Mouse (Mus musculus): Measurements from ENCODE around the gene Gm9958.

Gene Gm9958

GRCm38 (mm10) chr5:90367067-90367303 lies at the start of gene Gm9958:
TSS of gene Gm9958 (plus strand) at chr5:90367204.
- no peak for DNase-seq

DNA sequence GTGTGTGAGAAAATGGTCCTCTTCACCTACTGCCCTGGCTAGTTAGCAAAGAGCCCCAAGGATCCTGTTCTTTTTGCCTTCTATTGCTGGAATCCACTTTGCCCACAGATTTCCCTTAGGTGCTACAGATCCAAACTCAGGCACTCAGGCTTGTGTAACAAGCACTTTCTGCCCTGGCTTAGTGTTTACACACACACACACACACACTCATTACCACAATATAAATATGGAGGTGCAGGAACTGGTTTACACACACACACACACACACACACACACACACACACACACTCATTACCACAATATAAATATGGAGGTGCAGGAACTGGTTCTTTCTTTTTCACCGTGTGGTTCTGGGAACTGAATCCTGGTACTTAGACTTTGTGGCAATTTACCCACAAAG lies 35.9 kb upstream of the Gm9958 start:
- DNase-seq, result no peak

DNA sequence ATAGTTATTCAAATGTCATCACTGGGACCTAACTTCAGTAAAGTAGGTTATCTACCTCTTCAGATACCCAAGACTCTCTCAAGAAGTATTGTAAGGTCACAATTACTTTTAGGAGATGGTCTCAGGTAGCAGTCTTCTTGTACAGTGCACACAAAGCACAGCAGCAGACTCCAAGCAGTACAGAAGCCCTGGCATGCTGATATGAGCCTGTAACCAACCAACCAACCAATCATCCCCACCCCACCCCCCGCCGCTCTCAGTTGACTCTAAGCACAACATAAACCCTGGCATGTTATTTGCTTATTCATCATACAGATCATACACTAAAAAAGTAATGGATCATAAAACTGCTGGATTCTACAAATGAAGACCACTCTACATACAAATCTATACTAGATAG lies 34.5 kb upstream of the Gm9958 start:
- no peak for DNase-seq

GRCm38 (mm10) chr5:90338177-90339091 lies 28.6 kb upstream of the Gm9958 start:
- no peak for DNase-seq

DNA sequence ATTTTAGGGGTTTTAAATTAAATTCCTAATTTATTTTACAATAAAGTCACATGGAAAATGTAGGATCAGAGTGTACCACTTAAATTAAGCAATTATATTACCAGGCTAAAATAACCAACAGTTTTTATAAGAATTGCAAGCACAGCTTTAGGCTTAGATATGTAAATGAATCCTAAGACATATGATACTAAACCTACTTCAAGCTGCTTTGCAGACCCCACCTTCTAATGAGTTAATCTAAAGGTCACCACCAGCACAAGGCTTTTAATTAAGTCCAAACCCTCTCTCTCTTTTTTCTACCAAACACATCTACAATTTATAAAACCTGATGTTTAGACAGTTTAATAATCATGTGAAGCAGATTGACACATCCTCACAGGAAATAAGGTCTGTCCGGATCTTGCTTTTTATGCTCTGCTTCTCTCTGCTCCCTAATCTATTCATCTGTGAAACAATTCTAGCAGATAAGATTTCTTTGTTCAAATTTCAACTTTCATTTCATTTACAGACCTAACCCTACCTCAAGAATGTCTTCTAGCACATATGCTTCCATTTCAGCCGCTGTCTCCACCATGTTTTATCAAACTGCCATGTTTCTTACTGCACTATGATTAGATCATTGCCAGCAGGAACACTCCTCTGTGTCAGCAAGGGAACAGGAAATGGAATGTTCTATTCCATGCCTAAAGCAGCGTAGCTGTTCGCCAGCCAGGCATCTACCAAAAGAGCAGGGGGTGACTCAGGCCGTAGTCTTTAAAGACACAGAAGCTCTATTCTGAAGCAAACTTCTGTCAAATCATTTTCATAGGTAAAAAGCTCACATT lies 27.7 kb upstream of the Gm9958 start:
- peak; percentile 29 for DNase-seq

GRCm38 (mm10) chr5:90339953-90340343 lies 27.1 kb upstream of the Gm9958 start:
- no peak for DNase-seq

DNA sequence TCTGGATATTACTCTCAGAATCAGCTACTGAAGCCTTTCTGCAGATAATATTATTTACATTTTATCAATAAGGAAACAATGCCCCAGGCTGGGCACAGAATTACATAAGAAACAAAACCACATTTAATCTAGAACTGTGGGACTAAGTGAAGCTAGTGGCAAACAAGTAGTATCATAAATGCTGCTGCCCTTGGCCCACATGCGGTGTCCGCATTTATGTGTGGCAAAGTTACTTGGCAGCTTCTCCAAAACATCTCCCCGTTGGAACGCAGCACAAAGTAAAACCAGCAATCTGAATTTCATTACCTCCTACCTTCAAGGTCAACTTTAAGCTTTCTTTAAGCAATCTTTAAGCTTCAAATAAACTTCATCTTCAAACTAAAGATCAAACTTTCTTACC lies 26.2 kb upstream of the Gm9958 start:
- DNase-seq, result no peak

DNA sequence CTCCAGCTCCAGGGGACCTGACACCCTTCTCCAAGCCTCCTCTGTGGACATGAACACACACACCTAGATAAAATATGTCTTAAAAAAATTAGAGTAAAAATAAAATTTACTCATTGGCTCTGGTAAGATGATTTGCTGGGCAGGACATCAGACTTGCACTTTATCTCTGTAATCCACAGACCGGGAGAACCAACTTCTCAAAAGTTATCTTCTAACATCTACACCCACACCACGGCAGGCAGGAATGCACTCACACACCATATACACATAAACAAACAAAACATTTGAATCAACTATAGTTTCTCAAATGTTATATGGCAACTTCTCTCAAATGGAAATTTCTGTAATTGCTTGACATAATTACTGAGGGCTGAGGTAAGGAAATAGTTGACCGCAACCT lies 20.1 kb upstream of the Gm9958 start:
- DNase-seq, result no peak

DNA sequence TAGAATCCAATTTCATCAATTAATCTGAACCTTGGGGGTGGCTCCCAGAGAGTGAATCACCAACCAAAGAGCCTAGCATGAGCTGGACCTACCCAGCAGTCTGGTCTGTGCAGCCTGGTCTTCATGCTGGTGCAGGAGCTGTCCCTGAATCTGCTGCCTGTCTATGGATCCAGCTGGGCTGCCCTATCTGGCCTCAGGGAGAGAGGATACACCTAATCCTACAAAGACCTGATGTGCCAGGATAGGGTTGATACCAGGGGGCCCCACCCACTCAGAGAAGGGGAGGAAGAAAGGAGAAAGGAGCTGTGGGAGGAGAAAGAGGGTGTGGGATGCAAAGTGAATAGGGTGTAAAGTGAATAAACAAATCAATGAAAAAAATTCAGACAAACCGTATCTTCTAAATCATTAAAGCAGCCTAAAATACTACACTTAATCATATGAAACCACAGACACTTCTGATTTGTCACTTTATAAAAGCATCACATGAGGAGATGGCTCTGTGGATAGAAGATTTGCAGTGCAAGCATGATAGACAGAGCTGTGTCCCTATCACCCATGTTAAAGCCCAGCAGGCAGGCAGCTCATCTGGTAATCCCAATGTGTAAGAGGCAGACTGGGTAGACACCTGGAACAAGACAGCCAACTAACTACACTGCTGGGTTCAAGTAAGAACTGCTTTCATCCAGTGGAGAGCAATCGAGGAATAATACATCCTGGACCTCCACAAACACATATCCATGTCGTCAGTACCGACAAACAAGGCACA lies 13.3 kb upstream of the Gm9958 start:
- no peak for DNase-seq

DNA sequence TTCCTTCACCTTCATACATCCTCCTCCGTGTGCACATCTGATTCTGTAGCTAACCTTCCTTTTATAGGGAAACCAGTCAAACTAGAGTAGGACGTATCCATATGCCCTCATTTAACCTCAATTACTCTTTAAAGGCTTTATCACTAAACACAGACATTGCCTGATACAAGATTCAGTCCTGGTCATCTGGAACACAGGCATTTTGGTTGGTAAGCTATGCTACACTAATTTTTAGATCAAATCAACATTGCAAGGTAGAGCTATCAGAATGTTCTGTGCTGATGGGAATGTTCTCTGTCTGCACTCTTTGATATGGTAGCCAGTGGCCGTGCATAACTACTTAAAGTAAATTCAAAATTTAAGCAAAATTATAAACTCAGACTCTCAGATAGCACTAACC lies 11.2 kb upstream of the Gm9958 start:
- DNase-seq, result no peak

DNA sequence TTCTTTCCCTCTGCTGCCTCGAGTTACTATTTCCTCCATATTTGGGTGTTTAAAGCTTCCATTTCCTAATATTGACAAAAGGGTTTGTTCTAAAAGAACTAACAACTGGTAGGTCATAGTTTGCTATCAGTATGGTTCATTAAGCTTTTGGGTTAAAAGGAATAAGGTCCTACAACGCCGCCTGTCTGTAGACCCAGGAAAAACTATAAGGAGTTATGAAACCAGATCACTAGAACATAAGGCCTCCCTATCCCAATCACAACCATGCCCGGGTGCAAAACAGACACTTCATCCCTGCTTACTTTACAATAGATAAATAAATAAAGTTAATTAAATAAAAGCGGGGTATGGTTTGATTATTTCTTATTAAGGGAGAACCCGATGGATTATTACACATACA lies 2.5 kb upstream of the Gm9958 start:
- peak; percentile 64 for DNase-seq

- DNase-seq, result peak; percentile 59
These were observed 1.7 kb upstream of the Gm9958 start for GRCm38 (mm10) chr5:90365141-90365951.

GRCm38 (mm10) chr5:90366121-90367066 lies 610 bp upstream of the Gm9958 start, which contains the start of gene Ankrd17:
TSS of gene Ankrd17 (minus strand) at chr5:90366577.
- DNase-seq, result peak; percentile 88

DNA sequence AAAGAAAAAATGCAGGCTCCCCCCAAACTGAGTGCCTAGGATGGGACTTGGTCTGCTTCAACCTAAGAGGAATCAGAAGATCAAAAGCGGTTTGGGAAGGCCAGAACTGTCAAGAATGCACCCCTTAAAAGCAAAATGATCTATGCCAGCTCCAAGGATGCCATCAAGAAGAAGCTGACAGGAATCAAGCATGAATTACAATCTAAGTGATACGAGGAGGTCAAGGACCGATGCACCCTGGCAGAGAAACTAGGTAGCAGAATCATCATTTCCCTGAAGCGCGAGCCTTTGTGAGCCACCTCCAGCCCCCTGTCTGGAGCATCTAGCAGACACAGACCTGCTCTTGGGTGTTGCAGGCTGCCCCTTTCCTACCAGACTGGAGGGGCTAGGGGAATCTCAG lies 3.4 kb downstream of the Gm9958 start:
- DNase-seq, result no peak

GRCm38 (mm10) chr5:90373708-90374107 lies 6.7 kb downstream of the Gm9958 start:
- no peak for DNase-seq

DNA sequence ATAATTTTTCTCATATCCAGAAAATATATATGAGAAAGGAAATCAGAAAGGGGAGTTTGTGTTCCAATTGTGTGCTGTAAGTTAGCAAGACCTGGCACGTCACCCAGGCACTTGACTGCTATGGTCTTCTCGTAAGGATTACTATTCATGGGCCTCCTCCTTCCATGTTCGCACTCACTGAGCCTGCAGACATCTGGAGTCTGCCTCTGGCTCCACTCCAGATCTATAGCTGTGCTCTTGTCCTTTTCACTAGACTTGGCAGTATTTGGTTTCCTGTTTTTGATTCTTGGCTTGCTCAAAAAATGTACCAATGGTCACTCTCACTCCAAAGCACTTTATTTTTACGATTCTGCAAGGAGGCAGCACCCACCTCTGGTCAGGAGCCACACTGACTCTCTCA lies 14.5 kb downstream of the Gm9958 start:
- DNase-seq, result no peak

GRCm38 (mm10) chr5:90383080-90383479 lies 16.1 kb downstream of the Gm9958 start:
- no peak for DNase-seq

- no peak for DNase-seq
These were observed 26.8 kb downstream of the Gm9958 start for GRCm38 (mm10) chr5:90393764-90394163.

DNA sequence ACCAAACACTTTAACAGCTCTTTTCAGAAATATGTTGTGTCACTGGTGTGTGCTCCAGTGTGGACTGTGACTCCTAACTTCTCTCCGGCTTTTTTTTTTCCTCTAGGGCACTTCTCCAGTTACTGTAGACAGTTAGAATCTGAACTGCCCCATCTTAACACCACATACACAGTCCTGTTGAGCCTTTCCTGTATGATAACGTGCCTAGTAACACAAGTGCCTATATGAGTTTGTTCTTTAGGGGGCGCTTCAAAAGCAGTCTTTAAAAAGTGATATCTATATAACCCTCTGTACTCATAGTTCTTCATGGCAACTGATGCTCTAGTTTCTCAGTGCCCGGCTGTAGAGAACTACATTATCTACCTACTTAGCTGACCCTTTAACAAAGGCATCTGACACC lies 27.3 kb downstream of the Gm9958 start:
- no peak for DNase-seq

DNA sequence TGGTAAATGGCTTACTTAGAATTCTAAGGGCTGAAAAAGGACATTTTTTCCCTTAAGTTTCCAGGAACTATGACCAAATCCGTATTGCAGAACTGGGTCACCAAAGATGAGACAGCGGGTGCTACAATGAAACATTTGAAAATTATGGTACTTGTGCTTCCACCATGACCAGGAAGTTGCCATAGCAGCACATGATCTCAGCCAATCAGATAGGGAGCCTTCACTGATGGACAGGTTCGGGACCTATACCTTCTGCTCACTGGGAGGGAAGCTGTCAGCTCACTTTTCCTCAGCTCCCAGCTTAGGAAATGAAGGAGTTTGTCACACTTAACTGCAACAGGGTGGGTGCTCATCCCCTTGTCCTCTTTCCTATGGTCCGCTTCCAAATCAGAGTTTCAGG lies 29.8 kb downstream of the Gm9958 start:
- DNase-seq, result no peak

DNA sequence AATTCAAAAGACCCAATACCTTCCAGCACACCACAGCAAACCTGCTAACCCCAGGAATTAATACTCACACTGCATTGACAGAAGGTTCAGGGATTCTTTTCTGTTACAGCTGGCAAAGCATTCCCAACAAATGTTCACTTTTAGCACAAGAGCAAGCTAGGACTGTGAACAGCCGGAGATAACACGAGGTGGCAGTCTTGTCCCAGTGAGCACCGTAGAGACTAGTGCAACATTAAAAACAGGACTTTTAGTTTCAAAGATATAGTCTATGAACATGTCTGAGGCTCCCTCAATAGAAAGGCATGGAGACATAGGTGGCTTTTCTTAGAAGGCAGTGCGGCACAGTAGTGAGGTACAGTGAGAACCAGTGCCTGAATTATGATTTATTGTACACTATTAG lies 38.2 kb downstream of the Gm9958 start:
- no peak for DNase-seq
